Mouse (Mus musculus) stomach, embryonic 16.5 days (tissue): ENCODE results near the gene Medag. TPM values are rescaled to one million over a fixed set of nuclear protein-coding genes. Genes with fewer than 3 reads are reported as not detected.

ENCODE experiments used
- ATAC-seq: fragments of 200-750 bp; cut with Nextera tagmentation; 2 replicates; pipeline ENCODE4 v1.8.0; 2017; ENCODE audit warnings: moderate number of reproducible peaks, moderate TSS enrichment; ENCODE audit not compliant: insufficient read depth, low FRiP score
- H3K27ac ChIP-seq: fragments of 300-500 bp; sonication (generic); 2 replicates; pipeline ENCODE4 v1.5.1; 2014; ENCODE audit warnings: low read length
- H3K27me3 ChIP-seq: fragments of 300-500 bp; sonication (generic); 2 replicates; pipeline ENCODE4 v1.6.1; 2014; ENCODE audit warnings: low read length, control low read depth, mixed read lengths; ENCODE audit not compliant: control insufficient read depth, insufficient read depth
- H3K36me3 ChIP-seq: fragments of 300-500 bp; sonication (generic); 2 replicates; pipeline ENCODE4 v1.6.1; 2014; ENCODE audit warnings: low read length; ENCODE audit not compliant: control insufficient read depth, insufficient read depth
- H3K4me1 ChIP-seq: fragments of 300-500 bp; sonication (generic); 2 replicates; pipeline ENCODE4 v1.6.1; 2014; ENCODE audit warnings: low read length, control low read depth, mixed read lengths; ENCODE audit not compliant: control insufficient read depth, insufficient read depth
- H3K4me2 ChIP-seq: fragments of 300-500 bp; sonication (generic); 2 replicates; pipeline ENCODE4 v1.6.1; 2014; ENCODE audit warnings: low read depth, low read length, mixed read lengths
- H3K4me3 ChIP-seq: fragments of 300-500 bp; sonication (generic); replicated peaks from 2 replicates; pipeline ENCODE4 v1.5.1; 2014; ENCODE audit warnings: mild to moderate bottlenecking, low read length
- H3K9ac ChIP-seq: fragments of 300-500 bp; sonication (generic); 2 replicates; pipeline ENCODE4 v1.6.1; 2014; ENCODE audit warnings: low read length
- H3K9me3 ChIP-seq: fragments of 300-500 bp; sonication (generic); replicated peaks from 2 replicates; pipeline ENCODE4 v1.6.1; 2016; ENCODE audit warnings: low read length, control low read depth; ENCODE audit not compliant: control insufficient read depth
- WGBS: fragments of 180-500 bp; shearing (Covaris S2); extraction: QIAGEN DNeasy Blood & Tissue Kit; methylation state at CpG from one replicate; pipeline ENCODE4 v1.1.7; 2014; 5-methylcytosine and 5-hydroxymethylcytosine counted together
- polyA plus RNA-seq: library from polyadenylated mRNA; unstranded; fragments of >200 nt; fragmentation: Nextera tagmentation; extraction: Ambion mirVana; gene quantifications from 2 replicates; pipeline ENCODE4 v1.2.1, GENCODE M21; 2015

The Medag gene
- polyA plus RNA-seq, 1 experiment from 2014 or later: 4.4 TPM

DNA sequence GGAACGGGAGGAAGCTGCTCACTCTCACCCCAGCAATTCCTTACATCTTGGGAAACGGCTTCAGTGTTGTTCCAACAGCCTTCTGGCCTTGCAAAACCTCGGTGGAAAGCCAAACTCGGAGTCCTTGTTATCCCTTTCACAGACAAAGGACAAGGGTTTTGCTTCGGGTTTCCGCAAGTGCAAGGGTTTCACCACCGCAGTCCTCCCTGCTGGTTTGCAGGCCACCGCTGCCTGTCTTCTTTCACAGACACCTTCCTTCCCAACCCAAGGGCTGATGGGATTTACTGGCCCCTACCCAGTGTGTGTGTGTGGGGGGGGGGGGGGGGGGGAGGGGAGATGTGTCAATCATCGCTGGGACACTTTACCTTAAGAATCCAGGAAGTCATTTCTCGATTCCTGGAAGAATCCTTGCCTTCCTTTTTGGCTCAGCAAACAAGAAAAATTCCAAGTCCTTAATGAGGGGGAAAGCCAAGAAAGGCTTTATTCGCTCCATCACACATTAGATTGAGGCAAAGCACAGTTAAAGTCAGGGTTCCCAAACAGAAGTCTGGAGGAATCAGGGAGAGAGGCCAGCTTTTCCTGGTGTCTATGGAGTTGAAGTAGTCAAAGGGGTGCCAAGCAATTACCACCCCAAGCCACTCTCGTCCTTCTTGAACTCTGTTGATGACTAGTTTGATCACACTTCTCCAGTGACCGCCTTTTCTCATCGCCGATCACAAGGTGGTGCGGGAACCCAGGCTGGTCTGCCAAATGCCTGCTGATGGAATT is 63.3 kb downstream of the Medag start:
- H3K27me3 ChIP-seq: no peaks in the 10 kb centered on the region
- no peaks in the 10 kb centered on the region for H3K4me1 ChIP-seq
- H3K9ac ChIP-seq: no peak overlapping the region
- no peak overlapping the region for H3K4me3 ChIP-seq
- H3K36me3 ChIP-seq: no peaks in the 10 kb centered on the region
- ATAC-seq: no peak
- no peak overlapping the region for H3K27ac ChIP-seq
- WGBS: 91% methylated on average over 16 of the region's 16 CpGs
- no peak overlapping the region for H3K4me2 ChIP-seq
- peaks cover 7% of the 10 kb centered on the region; the same call in 1 of the 2 replicates for H3K9me3 ChIP-seq

Other genes starting within 250 kb of the Medag start
- gene Uspl1, start 227.4 kb upstream of the Medag start, polyA plus RNA-seq: 32.2 and 36.7 TPM in 2 replicates
- gene Hmgb1, start 227.3 kb upstream of the Medag start, polyA plus RNA-seq: 907 and 1,078 TPM in 2 replicates
- 24.6 and 32.8 TPM in 2 replicates for gene Alox5ap, start 147.0 kb upstream of the Medag start, polyA plus RNA-seq
- 0.54 and 0.59 TPM in 2 replicates for gene Tex26, start 27.9 kb downstream of the Medag start, polyA plus RNA-seq
- gene Wdr95, start 116.9 kb downstream of the Medag start, polyA plus RNA-seq: 0.15 and 0.18 TPM in 2 replicates
- gene Hsph1, start 224.6 kb downstream of the Medag start, polyA plus RNA-seq: 49.5 and 51.4 TPM in 2 replicates